Mouse (Mus musculus): ENCODE measurements around the gene Lrrc4c.

DNA sequence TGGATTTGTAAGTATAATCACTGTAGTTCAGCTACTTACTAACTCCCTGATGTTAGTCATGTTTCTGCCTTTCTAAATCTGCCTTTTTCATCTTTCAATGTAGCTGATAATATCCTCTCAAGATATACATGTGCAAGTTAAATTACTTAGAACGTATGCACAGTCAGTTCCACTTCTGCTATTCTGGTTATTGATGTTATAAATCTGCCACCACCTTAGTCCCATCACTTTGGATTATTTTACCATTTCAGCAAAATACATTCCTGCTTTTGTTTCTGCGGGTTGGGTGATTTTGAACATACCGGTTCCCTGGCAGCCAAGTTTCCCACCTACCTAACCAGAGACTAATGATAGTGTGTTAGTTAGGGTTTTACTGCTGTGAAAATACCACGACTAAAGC lies 860.4 kb downstream of the Lrrc4c start:
- TF ChIP-seq CTCF (IDR thresholded peaks at IDR 0.05; ENCODE audit: extremely low read depth, insufficient read depth, low read length) (no peak), POLR2A (IDR thresholded peaks at IDR 0.05; ENCODE audit: extremely low read depth, insufficient read depth, low read length) (no peak)
